Mouse (Mus musculus): ENCODE data around the gene Kcnk7.

- TF ChIP-seq POLR2A (IDR thresholded peaks at IDR 0.05; ENCODE audit: borderline replicate concordance, control insufficient read depth, low read depth, low read length) (no peak), CTCF (IDR thresholded peaks at IDR 0.05; ENCODE audit: control insufficient read depth, insufficient read depth, low read length) (peak; percentile 81)
Observed at GRCm38 (mm10) chr19:5711218-5711617, 7.1 kb downstream of the Kcnk7 start.

Measured in bone marrow, adult 2 months (tissue).